Mouse (Mus musculus) heart, postnatal 25 days (tissue): Measurements from ENCODE around the gene Ccdc121. TPM values are rescaled to one million over a fixed set of nuclear protein-coding genes. Genes with fewer than 3 reads are reported as not detected.

Experiments
- DNase-seq: peaks from one replicate; pipeline ENCODE4 v3.0.0; 2022; ENCODE audit warnings: low spot score
- intact Hi-C: fragments of 180-260 bp; cut with DNase I; formaldehyde crosslinking; loops from one replicate; pipeline ENCODE4 v1.15.1; 2025
- total RNA-seq, 2 experiments: library from RNA; stranded (reverse); gene quantifications; 2 replicates each; pipeline ENCODE4 v1.2.3; 2021

Ccdc121 gene
- total RNA-seq = not detected

- DNase-seq = no peak
Measured at GRCm38 (mm10) chr1:181511307-181511706, at the start of gene Ccdc121. Gene Ccdc121 (minus strand): TSS chr1:181511451.

GRCm38 (mm10) chr1:181560325-181560724, 49.1 kb upstream of the Ccdc121 start:
- DNase-seq = no peak
- intact Hi-C loops = no loop called here

More at GRCm38 (mm10) chr1:181511307-181511706, at the start of gene Ccdc121:
- intact Hi-C loops = no loop called here

GRCm38 (mm10) chr1:181559655-181560054, 48.4 kb upstream of the Ccdc121 start:
- intact Hi-C loops = no loop called here

GRCm38 (mm10) chr1:181555475-181555874, 44.2 kb upstream of the Ccdc121 start:
- no peak for DNase-seq
- intact Hi-C loops = no loop called here

More at GRCm38 (mm10) chr1:181559655-181560054, 48.4 kb upstream of the Ccdc121 start:
- DNase-seq = no peak

GRCm38 (mm10) chr1:181552533-181553410, 41.5 kb upstream of the Ccdc121 start:
- DNase-seq = no peak
- intact Hi-C loops = no loop called here

- intact Hi-C loops = no loop called here
- DNase-seq = no peak
Measured at GRCm38 (mm10) chr1:181550826-181551225, 39.6 kb upstream of the Ccdc121 start.

- intact Hi-C loops = loop anchor here (5.0 kb wide), 1 partner anchor 278 kb away; no protein-coding TSS in a partner anchor
- DNase-seq = no peak
Measured at GRCm38 (mm10) chr1:181549987-181550386, 38.7 kb upstream of the Ccdc121 start.

- peak; percentile 14 for DNase-seq
- intact Hi-C loops = loop anchor here (2.0 to 5.0 kb wide), 3 partner anchors 80 to 273 kb away; no protein-coding TSS in a partner anchor
Measured at GRCm38 (mm10) chr1:181545044-181545772, 34.0 kb upstream of the Ccdc121 start.

- DNase-seq = no peak
- intact Hi-C loops = loop anchor here (2.0 kb wide), 2 partner anchors 79 to 163 kb away; no protein-coding TSS in a partner anchor
Measured at GRCm38 (mm10) chr1:181543711-181544383, 32.6 kb upstream of the Ccdc121 start.

GRCm38 (mm10) chr1:181539846-181540769, 28.9 kb upstream of the Ccdc121 start:
- intact Hi-C loops = no loop called here

GRCm38 (mm10) chr1:181537627-181538525, 26.6 kb upstream of the Ccdc121 start:
- no peak for DNase-seq
- intact Hi-C loops = no loop called here

More at GRCm38 (mm10) chr1:181539846-181540769, 28.9 kb upstream of the Ccdc121 start:
- no peak for DNase-seq

GRCm38 (mm10) chr1:181535165-181535873, 24.1 kb upstream of the Ccdc121 start:
- intact Hi-C loops = no loop called here

GRCm38 (mm10) chr1:181529368-181529767, 18.1 kb upstream of the Ccdc121 start:
- peak; percentile 71 for DNase-seq
- intact Hi-C loops = no loop called here

More at GRCm38 (mm10) chr1:181535165-181535873, 24.1 kb upstream of the Ccdc121 start:
- DNase-seq = no peak

- intact Hi-C loops = no loop called here
- no peak for DNase-seq
Measured at GRCm38 (mm10) chr1:181525996-181526395, 14.7 kb upstream of the Ccdc121 start.

- intact Hi-C loops = no loop called here
- DNase-seq = no peak
Measured at GRCm38 (mm10) chr1:181523831-181524230, 12.6 kb upstream of the Ccdc121 start.

GRCm38 (mm10) chr1:181521401-181522091, 10.3 kb upstream of the Ccdc121 start:
- intact Hi-C loops = no loop called here
- no peak for DNase-seq

GRCm38 (mm10) chr1:181519137-181519536, 7.9 kb upstream of the Ccdc121 start:
- intact Hi-C loops = no loop called here
- no peak for DNase-seq
